Mouse (Mus musculus): ENCODE measurements at regions not wholly inside any gene's neighbourhood (a gene's known extent, or its start where the extent isn't known, plus 50 kb on each side); places are given as distances from the start of the nearest gene placed in this dataset.
A peak's percentile ranks its signal among the peaks of the same experiment; 100 is the strongest.

GRCm38 (mm10) chr14:76188105-76188645, 77.5 kb downstream of the Nufip1 start:
- DNase-seq (ENCODE audit: low spot score in 2 of 2) = no peak
- no peak overlapping the region for H3K4me3 ChIP-seq
- no peak for TF ChIP-seq CTCF (conservative IDR thresholded peaks at IDR 0.05)
- no peak overlapping the region for H3K27ac ChIP-seq

GRCm38 (mm10) chr14:76195324-76195723, 84.6 kb downstream of the Nufip1 start:
- Histone ChIP-seq H3K27ac (no peak overlapping the region), H3K4me3 (no peak overlapping the region)
- TF ChIP-seq CTCF (conservative IDR thresholded peaks at IDR 0.05) = no peak
- no peak for DNase-seq (ENCODE audit: low spot score in 2 of 2)

DNA sequence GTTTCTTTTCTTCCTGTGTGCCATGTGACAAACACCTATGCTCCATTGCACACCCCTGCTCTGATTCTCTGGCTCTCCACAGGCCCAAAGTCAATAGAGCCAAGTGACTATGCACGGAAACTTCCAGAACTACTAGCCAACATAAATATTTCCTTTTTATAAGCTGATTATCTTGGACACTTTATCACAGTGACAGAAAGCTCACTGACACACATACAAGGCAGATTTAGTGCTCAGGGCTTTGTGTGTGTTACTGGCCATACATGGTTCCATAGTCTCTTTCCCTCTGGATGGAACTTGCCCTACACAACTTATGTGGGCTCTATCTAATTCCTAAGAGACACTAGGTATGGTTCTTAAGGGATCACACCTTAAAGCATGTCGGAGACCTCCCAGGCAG, 86.7 kb downstream of the Nufip1 start:
- TF ChIP-seq CTCF (conservative IDR thresholded peaks at IDR 0.05) = no peak
- H3K4me3 ChIP-seq = no peak overlapping the region
- DNase-seq (ENCODE audit: low spot score in 2 of 2) = no peak
- H3K27ac ChIP-seq = no peak overlapping the region

- no peak for TF ChIP-seq CTCF (conservative IDR thresholded peaks at IDR 0.05)
- no peak overlapping the region for H3K4me3 ChIP-seq
- no peak overlapping the region for H3K27ac ChIP-seq
- DNase-seq (ENCODE audit: low spot score in 2 of 2) = no peak
These were observed 87.7 kb downstream of the Nufip1 start for GRCm38 (mm10) chr14:76198406-76198805.

DNA sequence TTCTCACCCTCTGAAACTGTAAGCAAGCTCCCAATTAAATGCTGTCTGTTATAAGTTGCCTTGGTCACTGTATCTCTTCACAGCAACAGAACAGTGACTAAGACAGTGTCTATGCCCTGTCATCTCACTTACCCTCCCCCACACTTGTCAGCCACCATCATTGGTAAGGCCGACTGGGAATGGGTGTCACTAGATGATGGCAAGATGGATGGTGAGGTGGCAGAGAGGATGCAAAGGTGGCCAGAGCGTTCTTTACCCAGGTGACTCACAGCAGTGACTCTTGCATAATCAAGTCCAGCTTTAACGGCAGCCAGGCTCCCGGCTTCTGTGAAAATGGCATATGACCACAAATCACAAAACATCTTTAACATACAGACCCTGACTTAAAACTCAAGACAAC, 91.9 kb downstream of the Nufip1 start:
- Histone ChIP-seq H3K27ac (no peak overlapping the region), H3K4me3 (no peak overlapping the region)
- no peak for TF ChIP-seq CTCF (conservative IDR thresholded peaks at IDR 0.05)
- no peak for DNase-seq (ENCODE audit: low spot score in 2 of 2)

GRCm38 (mm10) chr14:76203135-76203534, 92.4 kb downstream of the Nufip1 start:
- no peak for TF ChIP-seq CTCF (conservative IDR thresholded peaks at IDR 0.05)
- no peak overlapping the region for H3K4me3 ChIP-seq
- H3K27ac ChIP-seq = no peak overlapping the region
- no peak for DNase-seq (ENCODE audit: low spot score in 2 of 2)

- Histone ChIP-seq H3K27ac (no peak overlapping the region), H3K4me3 (no peak overlapping the region)
- no peak for DNase-seq (ENCODE audit: low spot score in 2 of 2)
- no peak for TF ChIP-seq CTCF (conservative IDR thresholded peaks at IDR 0.05)
These were observed 105.9 kb downstream of the Nufip1 start for GRCm38 (mm10) chr14:76216446-76217177.

- H3K4me3 ChIP-seq = no peak overlapping the region
- DNase-seq (ENCODE audit: low spot score in 2 of 2) = no peak
- TF ChIP-seq CTCF (conservative IDR thresholded peaks at IDR 0.05) = no peak
These were observed 106.4 kb downstream of the Nufip1 start for GRCm38 (mm10) chr14:76217178-76217500.

GRCm38 (mm10) chr14:76217571-76218256, 107.0 kb downstream of the Nufip1 start:
- no peak for TF ChIP-seq CTCF (conservative IDR thresholded peaks at IDR 0.05)
- H3K4me3 ChIP-seq = no peak overlapping the region
- DNase-seq (ENCODE audit: low spot score in 2 of 2) = no peak
- H3K27ac ChIP-seq = no peak overlapping the region

More at GRCm38 (mm10) chr14:76217178-76217500, 106.4 kb downstream of the Nufip1 start:
- H3K27ac ChIP-seq = no peak overlapping the region

- no peak for TF ChIP-seq CTCF (conservative IDR thresholded peaks at IDR 0.05)
- peak in 1 of 2 experiments; percentile 1 for DNase-seq (ENCODE audit: low spot score in 2 of 2)
- H3K4me3 ChIP-seq = no peak overlapping the region
- no peak overlapping the region for H3K27ac ChIP-seq
These were observed 110.3 kb downstream of the Nufip1 start for GRCm38 (mm10) chr14:76220952-76221351.

DNA sequence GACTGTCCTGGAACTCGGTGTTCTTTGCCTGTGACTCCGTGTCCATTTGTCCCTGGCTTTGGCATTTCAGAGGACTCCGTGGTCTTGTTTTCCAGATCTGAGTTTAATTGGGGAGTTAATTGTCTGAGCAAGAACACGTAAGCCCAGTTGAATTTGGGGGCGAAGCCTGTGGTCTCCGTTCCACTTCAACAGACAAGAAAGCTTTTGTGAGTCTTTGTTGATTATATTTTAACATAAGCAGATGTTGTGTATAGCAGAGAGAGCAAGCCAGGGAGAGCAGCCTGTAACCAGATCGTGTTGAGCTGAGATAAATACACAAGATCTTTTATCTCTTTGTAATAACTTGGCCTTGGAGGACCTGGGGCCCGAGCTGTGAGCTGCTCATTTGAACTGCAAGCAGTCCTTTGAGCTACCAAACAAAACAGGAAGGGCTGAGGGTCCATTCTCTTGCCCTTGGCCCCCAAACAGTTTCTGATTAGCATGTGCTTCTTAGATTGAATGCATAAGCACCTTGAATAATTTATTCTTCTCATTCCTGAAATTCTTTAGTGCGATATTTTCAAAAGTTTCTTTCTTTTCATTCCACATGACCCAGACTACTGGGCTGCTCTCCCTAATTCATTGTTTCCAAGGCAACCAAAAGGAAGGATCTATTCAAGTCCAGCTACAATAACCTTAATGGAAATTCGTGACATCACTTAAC, 111.1 kb downstream of the Nufip1 start:
- TF ChIP-seq CTCF (conservative IDR thresholded peaks at IDR 0.05) = no peak
- Histone ChIP-seq H3K27ac (no peak overlapping the region), H3K4me3 (no peak overlapping the region)
- no peak for DNase-seq (ENCODE audit: low spot score in 2 of 2)

- TF ChIP-seq CTCF (conservative IDR thresholded peaks at IDR 0.05) = no peak
- DNase-seq (ENCODE audit: low spot score in 2 of 2) = no peak
- no peak overlapping the region for H3K27ac ChIP-seq
- H3K4me3 ChIP-seq = no peak overlapping the region
These were observed 111.6 kb downstream of the Nufip1 start for GRCm38 (mm10) chr14:76222320-76222626.

- H3K27ac ChIP-seq = no peak overlapping the region
- no peak for TF ChIP-seq CTCF (conservative IDR thresholded peaks at IDR 0.05)
- H3K4me3 ChIP-seq = no peak overlapping the region
- no peak for DNase-seq (ENCODE audit: low spot score in 2 of 2)
These were observed 112.5 kb downstream of the Nufip1 start for GRCm38 (mm10) chr14:76223036-76223650.

All from layer of hippocampus, adult 2 months (tissue).